Mouse (Mus musculus): ENCODE measurements around the gene Grik3. TPM values are rescaled to one million over a fixed set of nuclear protein-coding genes. Genes with fewer than 3 reads are reported as not detected.

Gene Grik3
- total and polyA plus RNA-seq, 2 experiments from 2014 or later, result 3.3 to 24.6 TPM

DNA sequence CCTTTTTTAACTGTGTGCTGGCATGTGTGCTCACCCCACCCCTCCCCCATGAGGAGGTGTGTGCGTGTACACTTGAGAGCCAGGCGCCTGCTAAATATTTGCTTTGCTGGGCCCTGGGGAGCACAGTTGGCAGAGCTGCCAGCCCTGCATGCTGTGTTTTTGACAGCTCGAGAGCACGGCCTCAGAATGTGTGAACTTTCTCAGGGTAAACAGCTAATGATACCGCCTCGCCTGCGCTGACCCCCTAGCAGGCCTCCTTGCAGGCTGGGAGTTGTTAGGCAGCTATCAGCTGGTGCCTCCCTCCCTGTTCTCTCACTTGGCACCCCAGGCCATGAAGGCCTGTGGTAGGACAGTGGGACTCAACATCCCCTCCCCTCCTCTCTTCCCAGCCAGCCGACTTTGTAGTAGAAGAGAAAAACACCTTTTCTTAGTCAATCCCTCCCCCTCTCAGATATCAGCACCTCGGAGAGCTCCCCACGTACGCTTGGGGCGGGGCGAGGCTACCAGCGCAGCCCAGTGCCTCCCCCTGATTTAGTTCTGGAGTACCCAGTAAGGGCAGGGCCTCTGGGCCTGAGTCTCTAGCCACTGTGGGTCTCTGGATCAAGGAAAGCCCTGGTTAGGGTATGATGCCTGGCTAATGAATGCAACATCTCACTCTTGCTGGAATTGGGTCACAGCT, 99.9 kb downstream of the Grik3 start:
- Histone ChIP-seq H3K36me3 (ENCODE audit: insufficient read depth, low read length) (no peaks in the 10 kb centered on the region), H3K4me3 (ENCODE audit: low read depth, low read length) (no peak overlapping the region), H3K4me2 (ENCODE audit: low read depth, low read length, poor library complexity, severe bottlenecking) (no peak overlapping the region), H3K9me3 (ENCODE audit: low read length) (no peaks in the 10 kb centered on the region), H3K9ac (replicated peaks; ENCODE audit: low read length, poor library complexity, severe bottlenecking) (no peak overlapping the region), H3K27ac (ENCODE audit: low read depth, low read length) (no peak overlapping the region), H3K4me1 (ENCODE audit: insufficient read depth, low read length) (peaks cover 28% of the 10 kb centered on the region), H3K27me3 (ENCODE audit: insufficient read depth, low read length) (no peaks in the 10 kb centered on the region)
- ATAC-seq (ENCODE audit: low FRiP score) (0 out of 2 replicates have a peak, but pooled peaks have one; percentile 32), DNase-seq (ENCODE audit: low spot score) (no peak)
- no peak for TF ChIP-seq CTCF (IDR thresholded peaks at IDR 0.05)
- 15% methylated on average over 14 of the region's 14 CpGs for WGBS

DNA sequence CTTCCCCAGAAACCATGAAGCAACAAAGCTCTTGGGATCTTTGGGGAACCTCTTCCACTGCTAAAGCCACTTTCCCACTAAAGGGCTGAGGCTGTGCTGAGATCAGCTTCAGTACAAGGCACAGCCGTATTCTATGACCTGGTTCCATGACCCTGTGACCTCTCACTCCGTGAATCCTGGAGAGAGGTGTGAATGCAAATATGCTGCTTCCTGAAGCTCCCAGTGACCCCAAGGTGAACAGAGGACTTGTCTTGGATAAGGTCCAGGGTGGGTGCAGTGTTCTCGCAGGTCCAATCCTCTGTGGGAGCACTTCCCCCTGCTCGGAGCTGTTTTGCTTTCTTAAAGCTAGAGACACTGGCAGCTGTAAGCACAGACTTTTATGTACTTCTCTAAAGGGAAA, 102.2 kb downstream of the Grik3 start:
- H3K27me3 ChIP-seq (ENCODE audit: insufficient read depth, low read length), result no peaks in the 10 kb centered on the region
- no peak overlapping the region for H3K4me2 ChIP-seq (ENCODE audit: low read depth, low read length, poor library complexity, severe bottlenecking)
- no peaks in the 10 kb centered on the region for H3K36me3 ChIP-seq (ENCODE audit: insufficient read depth, low read length)
- 37% methylated on average over 4 of the region's 4 CpGs for WGBS
- no peak for ATAC-seq (ENCODE audit: low FRiP score)
- DNase-seq (ENCODE audit: low spot score), result no peak
- no peaks in the 10 kb centered on the region for H3K9me3 ChIP-seq (ENCODE audit: low read length)
- H3K9ac ChIP-seq (replicated peaks; ENCODE audit: low read length, poor library complexity, severe bottlenecking), result no peak overlapping the region
- H3K4me3 ChIP-seq (ENCODE audit: low read depth, low read length), result no peak overlapping the region
- H3K27ac ChIP-seq (ENCODE audit: low read depth, low read length), result no peak overlapping the region
- TF ChIP-seq CTCF (IDR thresholded peaks at IDR 0.05), result no peak
- H3K4me1 ChIP-seq (ENCODE audit: insufficient read depth, low read length), result peaks cover 28% of the 10 kb centered on the region

- Histone ChIP-seq H3K9ac (replicated peaks; ENCODE audit: low read length, poor library complexity, severe bottlenecking) (no peak overlapping the region), H3K4me2 (ENCODE audit: low read depth, low read length, poor library complexity, severe bottlenecking) (no peak overlapping the region), H3K4me3 (ENCODE audit: low read depth, low read length) (no peak overlapping the region), H3K36me3 (ENCODE audit: insufficient read depth, low read length) (no peaks in the 10 kb centered on the region), H3K27ac (ENCODE audit: low read depth, low read length) (no peak overlapping the region), H3K4me1 (ENCODE audit: insufficient read depth, low read length) (peaks cover 18% of the 10 kb centered on the region), H3K9me3 (ENCODE audit: low read length) (no peaks in the 10 kb centered on the region), H3K27me3 (ENCODE audit: insufficient read depth, low read length) (no peaks in the 10 kb centered on the region)
- no peak for DNase-seq (ENCODE audit: low spot score)
- ATAC-seq (ENCODE audit: low FRiP score), result no peak
- WGBS, result 76% methylated on average over 9 of the region's 9 CpGs
- TF ChIP-seq CTCF (IDR thresholded peaks at IDR 0.05), result no peak
Observed at GRCm38 (mm10) chr4:125595011-125595410, 104.5 kb downstream of the Grik3 start.

DNA sequence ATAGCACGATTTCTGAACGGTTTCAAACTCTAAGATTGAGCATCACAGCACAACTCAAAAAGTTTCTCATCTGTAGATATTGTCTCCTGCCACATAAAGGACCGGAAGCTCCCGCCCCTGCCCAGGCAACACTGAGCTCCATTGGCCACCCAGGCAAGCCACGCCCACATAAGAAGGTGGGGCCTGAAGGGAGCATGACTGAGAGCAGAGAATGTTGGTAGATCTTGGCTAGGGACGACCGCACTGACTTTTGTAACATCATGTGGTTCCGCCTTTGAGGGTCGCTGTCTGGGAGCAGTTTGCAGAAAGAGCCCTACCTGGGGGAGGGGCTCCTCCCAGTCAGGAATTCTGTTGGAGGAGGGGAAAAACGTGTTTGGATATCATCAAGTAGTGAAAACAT, 108.2 kb downstream of the Grik3 start:
- WGBS, result 54% methylated on average over 10 of the region's 10 CpGs
- no peak overlapping the region for H3K27ac ChIP-seq (ENCODE audit: low read depth, low read length)
- no peak for ATAC-seq (ENCODE audit: low FRiP score)
- TF ChIP-seq CTCF (IDR thresholded peaks at IDR 0.05), result no peak
- H3K4me3 ChIP-seq (ENCODE audit: low read depth, low read length), result no peak overlapping the region
- H3K9me3 ChIP-seq (ENCODE audit: low read length), result no peaks in the 10 kb centered on the region
- no peak overlapping the region for H3K9ac ChIP-seq (replicated peaks; ENCODE audit: low read length, poor library complexity, severe bottlenecking)
- no peaks in the 10 kb centered on the region for H3K27me3 ChIP-seq (ENCODE audit: insufficient read depth, low read length)
- no peak overlapping the region for H3K4me2 ChIP-seq (ENCODE audit: low read depth, low read length, poor library complexity, severe bottlenecking)
- peaks cover 5% of the 10 kb centered on the region; the same call in 1 of the 2 replicates for H3K4me1 ChIP-seq (ENCODE audit: insufficient read depth, low read length)
- no peak for DNase-seq (ENCODE audit: low spot score)
- H3K36me3 ChIP-seq (ENCODE audit: insufficient read depth, low read length), result no peaks in the 10 kb centered on the region

- ATAC-seq (ENCODE audit: low FRiP score), result no peak
- H3K4me2 ChIP-seq (ENCODE audit: low read depth, low read length, poor library complexity, severe bottlenecking), result no peak overlapping the region
- no peaks in the 10 kb centered on the region for H3K36me3 ChIP-seq (ENCODE audit: insufficient read depth, low read length)
- no peak for TF ChIP-seq CTCF (IDR thresholded peaks at IDR 0.05)
- no peak overlapping the region for H3K27ac ChIP-seq (ENCODE audit: low read depth, low read length)
- H3K9ac ChIP-seq (replicated peaks; ENCODE audit: low read length, poor library complexity, severe bottlenecking), result no peak overlapping the region
- no peak for DNase-seq (ENCODE audit: low spot score)
- WGBS, result 60% methylated on average over 3 of the region's 3 CpGs
- peaks cover under 1% of the 10 kb centered on the region; the same call in 1 of the 2 replicates for H3K4me1 ChIP-seq (ENCODE audit: insufficient read depth, low read length)
- no peaks in the 10 kb centered on the region for H3K27me3 ChIP-seq (ENCODE audit: insufficient read depth, low read length)
- no peak overlapping the region for H3K4me3 ChIP-seq (ENCODE audit: low read depth, low read length)
- H3K9me3 ChIP-seq (ENCODE audit: low read length), result no peaks in the 10 kb centered on the region
Observed at GRCm38 (mm10) chr4:125599510-125600005, 109.1 kb downstream of the Grik3 start.

DNA sequence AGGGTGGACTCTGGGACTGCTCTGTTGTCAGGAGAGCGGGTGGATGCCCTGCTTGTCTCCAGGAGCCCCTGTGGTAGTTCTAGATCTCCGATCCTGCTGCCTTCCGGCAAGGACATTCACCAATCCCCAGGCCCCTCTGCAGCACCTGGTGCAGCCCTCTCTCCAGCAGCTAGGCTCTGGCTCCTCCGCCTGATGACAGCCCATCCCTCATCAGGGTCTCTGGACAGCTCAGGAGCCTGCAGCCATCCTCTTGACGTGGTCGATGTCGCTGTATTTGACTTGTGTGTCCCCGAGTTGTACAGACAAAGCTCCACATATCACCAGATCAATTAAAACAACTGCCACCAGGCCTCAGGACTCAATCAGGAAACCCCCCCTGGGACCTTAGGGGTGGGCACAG, 110.1 kb downstream of the Grik3 start:
- no peaks in the 10 kb centered on the region for H3K27me3 ChIP-seq (ENCODE audit: insufficient read depth, low read length)
- H3K9ac ChIP-seq (replicated peaks; ENCODE audit: low read length, poor library complexity, severe bottlenecking), result no peak overlapping the region
- 72% methylated on average over 8 of the region's 8 CpGs for WGBS
- no peaks in the 10 kb centered on the region for H3K9me3 ChIP-seq (ENCODE audit: low read length)
- ATAC-seq (ENCODE audit: low FRiP score) (no peak), DNase-seq (ENCODE audit: low spot score) (no peak)
- no peaks in the 10 kb centered on the region for H3K36me3 ChIP-seq (ENCODE audit: insufficient read depth, low read length)
- TF ChIP-seq CTCF (IDR thresholded peaks at IDR 0.05), result no peak
- no peaks in the 10 kb centered on the region; the same call in 1 of the 2 replicates for H3K4me1 ChIP-seq (ENCODE audit: insufficient read depth, low read length)
- H3K4me2 ChIP-seq (ENCODE audit: low read depth, low read length, poor library complexity, severe bottlenecking), result no peak overlapping the region
- H3K4me3 ChIP-seq (ENCODE audit: low read depth, low read length), result no peak overlapping the region
- no peak overlapping the region for H3K27ac ChIP-seq (ENCODE audit: low read depth, low read length)

Measured in midbrain, postnatal 0 days (tissue).